Mouse (Mus musculus): Measurements from ENCODE around the gene Gab2. TPM values are rescaled to one million over a fixed set of nuclear protein-coding genes. Genes with fewer than 3 reads are reported as not detected.

Gene Gab2
- polyA plus RNA-seq, 1 experiment from 2014 or later, result 10.6 TPM

DNA sequence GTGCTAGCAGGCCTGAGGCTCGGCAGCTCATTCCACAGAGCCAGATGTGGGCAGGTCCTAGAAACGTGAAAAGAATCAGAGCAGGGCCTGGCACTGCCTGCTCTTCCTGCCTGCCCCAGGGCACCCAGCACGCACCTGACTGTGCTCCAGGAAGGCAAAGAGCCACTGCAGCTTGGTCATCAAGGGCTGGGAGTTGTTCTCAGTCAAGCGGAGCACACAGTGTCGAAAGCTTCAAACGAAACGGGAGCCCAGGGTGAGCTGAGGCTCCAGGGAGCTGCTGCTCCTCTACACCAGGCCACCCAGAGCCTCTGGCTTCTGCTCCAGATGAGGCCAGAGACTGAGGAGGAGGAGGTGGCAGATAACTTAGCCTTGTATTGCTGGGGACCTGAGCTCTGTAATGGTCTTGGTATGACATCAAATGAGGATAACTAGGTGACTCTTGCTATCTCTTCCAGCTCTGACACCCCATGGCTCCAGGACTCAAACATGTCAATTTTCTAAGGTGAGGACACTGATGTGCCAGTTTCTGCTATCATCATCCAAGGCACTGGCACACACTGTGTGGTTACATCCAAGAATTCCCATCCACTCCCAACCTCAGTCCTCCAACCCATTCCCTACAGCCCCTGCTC is 232.1 kb downstream of the Gab2 start:
- H3K9me3 ChIP-seq, result no peaks in the 10 kb centered on the region
- no peak for DNase-seq (ENCODE audit: low spot score)
- H3K36me3 ChIP-seq, result peaks cover 58% of the 10 kb centered on the region
- no peak overlapping the region for H3K4me3 ChIP-seq
- H3K4me1 ChIP-seq (replicated peaks), result no peaks in the 10 kb centered on the region
- no peaks in the 10 kb centered on the region for H3K27me3 ChIP-seq (ENCODE audit: insufficient read depth, poor library complexity, severe bottlenecking)
- WGBS, result 77% methylated on average over 7 of the region's 7 CpGs
- H3K27ac ChIP-seq, result no peak overlapping the region

- WGBS, result 88% methylated on average over 5 of the region's 5 CpGs
Observed at GRCm38 (mm10) chr7:97314646-97315045, 233.3 kb downstream of the Gab2 start.

GRCm38 (mm10) chr7:97315656-97316055 is 234.3 kb downstream of the Gab2 start:
- H3K36me3 ChIP-seq, result peaks cover 42% of the 10 kb centered on the region
- no peak overlapping the region for H3K4me3 ChIP-seq
- no peak overlapping the region for H3K27ac ChIP-seq
- H3K27me3 ChIP-seq (ENCODE audit: insufficient read depth, poor library complexity, severe bottlenecking), result no peaks in the 10 kb centered on the region
- no peaks in the 10 kb centered on the region for H3K4me1 ChIP-seq (replicated peaks)
- no peaks in the 10 kb centered on the region for H3K9me3 ChIP-seq
- no peak for DNase-seq (ENCODE audit: low spot score)
- 84% methylated on average over 6 of the region's 6 CpGs for WGBS

More at GRCm38 (mm10) chr7:97314646-97315045, 233.3 kb downstream of the Gab2 start:
- no peak for DNase-seq (ENCODE audit: low spot score)
- Histone ChIP-seq H3K9me3 (no peaks in the 10 kb centered on the region), H3K4me3 (no peak overlapping the region), H3K36me3 (peaks cover 51% of the 10 kb centered on the region), H3K27me3 (ENCODE audit: insufficient read depth, poor library complexity, severe bottlenecking) (no peaks in the 10 kb centered on the region), H3K27ac (no peak overlapping the region), H3K4me1 (replicated peaks) (no peaks in the 10 kb centered on the region)

DNA sequence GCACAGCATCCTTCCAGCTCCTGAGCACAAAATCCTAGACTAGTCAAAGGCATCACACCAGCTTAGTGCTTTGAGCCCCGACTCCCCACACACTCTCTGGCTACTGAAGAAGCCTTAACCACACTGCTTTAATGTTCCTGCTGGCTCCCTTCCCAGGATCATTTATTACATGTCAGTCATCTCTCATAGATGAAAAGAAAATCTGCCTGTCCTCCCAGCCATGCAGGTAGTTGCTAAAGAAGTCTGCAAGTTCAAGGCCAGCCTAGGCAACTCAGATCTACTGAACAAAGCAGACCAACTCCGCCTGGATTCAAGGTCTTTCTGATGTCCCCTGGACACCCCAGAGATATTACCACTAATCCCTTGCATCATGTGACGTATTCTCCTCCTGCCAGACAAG is 236.3 kb downstream of the Gab2 start:
- Histone ChIP-seq H3K4me3 (no peak overlapping the region), H3K36me3 (peaks cover 21% of the 10 kb centered on the region), H3K4me1 (replicated peaks) (no peaks in the 10 kb centered on the region), H3K27ac (no peak overlapping the region), H3K27me3 (ENCODE audit: insufficient read depth, poor library complexity, severe bottlenecking) (no peaks in the 10 kb centered on the region), H3K9me3 (no peaks in the 10 kb centered on the region)
- DNase-seq (ENCODE audit: low spot score), result no peak
- WGBS, result 91% methylated on average over 3 of the region's 3 CpGs

DNA sequence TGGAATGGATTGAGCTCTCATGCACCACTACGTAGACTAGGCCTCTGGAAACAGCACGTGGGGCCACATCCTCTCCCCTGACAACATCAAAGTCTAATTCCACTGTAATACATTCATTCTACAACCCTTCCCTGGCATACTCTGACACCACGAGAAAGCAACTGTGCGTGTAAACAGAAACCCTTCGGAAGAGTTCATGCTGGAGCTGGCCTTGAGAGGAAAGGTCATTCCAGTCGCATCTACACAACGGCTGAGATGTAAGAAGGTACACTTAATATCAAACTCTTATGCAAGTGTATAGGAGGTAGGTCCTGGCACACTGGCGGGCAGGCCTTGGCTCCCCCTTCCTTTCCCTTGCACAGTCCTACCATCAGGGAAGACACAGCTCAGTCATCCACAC is 243.0 kb downstream of the Gab2 start:
- Histone ChIP-seq H3K27me3 (ENCODE audit: insufficient read depth, poor library complexity, severe bottlenecking) (peaks cover 47% of the 10 kb centered on the region), H3K36me3 (peaks cover 8% of the 10 kb centered on the region; the same call in 1 of the 2 replicates), H3K4me1 (replicated peaks) (peaks cover 17% of the 10 kb centered on the region), H3K27ac (no peak overlapping the region), H3K4me3 (no peak overlapping the region), H3K9me3 (no peaks in the 10 kb centered on the region)
- WGBS, result 91% methylated on average over 8 of the region's 8 CpGs
- no peak for DNase-seq (ENCODE audit: low spot score)

DNA sequence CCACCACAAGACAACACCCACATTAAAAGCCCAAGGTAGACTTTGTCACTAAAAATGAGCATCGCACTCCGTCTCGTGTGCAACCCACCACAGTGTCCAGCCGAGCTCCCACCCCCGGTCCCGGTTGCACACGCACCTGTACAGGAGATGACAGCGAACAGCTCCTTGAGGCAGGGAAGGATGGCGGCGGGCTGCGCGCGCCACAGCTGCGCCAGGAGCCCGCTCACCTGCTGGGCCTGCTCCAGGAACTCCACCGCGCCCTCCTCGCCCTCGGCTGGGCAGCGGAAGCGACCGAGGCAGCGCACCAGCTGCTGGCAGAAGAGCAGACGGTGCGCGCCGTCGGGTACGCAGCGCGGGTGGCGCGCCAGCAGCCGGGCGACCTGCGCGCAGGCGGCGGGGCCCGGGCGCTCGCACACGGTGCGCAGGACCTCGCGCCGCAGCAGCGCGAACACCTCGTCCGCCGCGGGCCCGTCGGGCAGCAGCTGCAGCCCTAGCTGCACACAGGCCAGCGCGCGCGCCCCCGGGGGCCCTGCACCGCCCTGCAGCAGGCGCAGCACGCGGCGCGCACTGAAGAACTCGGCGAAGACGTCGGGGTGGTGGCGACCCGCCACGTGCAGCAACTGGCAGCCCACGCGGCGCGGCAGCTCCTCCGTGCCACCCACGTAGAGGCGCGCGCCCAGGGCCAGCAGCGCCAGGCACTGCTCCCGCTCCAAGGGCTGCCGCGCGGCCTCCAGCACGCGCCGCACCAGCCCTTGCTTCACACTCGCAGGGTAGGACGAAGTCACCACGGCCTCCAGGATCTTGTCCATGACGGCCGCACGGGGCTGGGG is 244.0 kb downstream of the Gab2 start:
- peak overlapping the region; percentile 29; the same call in 1 of the 2 replicates for H3K27ac ChIP-seq
- peaks cover 7% of the 10 kb centered on the region; the same call in 1 of the 2 replicates for H3K36me3 ChIP-seq
- DNase-seq (ENCODE audit: low spot score), result peak; percentile 18
- peaks cover 23% of the 10 kb centered on the region for H3K4me1 ChIP-seq (replicated peaks)
- WGBS, result 13% methylated on average over 92 of the region's 96 CpGs
- H3K4me3 ChIP-seq, result peak overlapping the region; percentile 46
- no peaks in the 10 kb centered on the region for H3K9me3 ChIP-seq
- peaks cover 52% of the 10 kb centered on the region for H3K27me3 ChIP-seq (ENCODE audit: insufficient read depth, poor library complexity, severe bottlenecking)

DNA sequence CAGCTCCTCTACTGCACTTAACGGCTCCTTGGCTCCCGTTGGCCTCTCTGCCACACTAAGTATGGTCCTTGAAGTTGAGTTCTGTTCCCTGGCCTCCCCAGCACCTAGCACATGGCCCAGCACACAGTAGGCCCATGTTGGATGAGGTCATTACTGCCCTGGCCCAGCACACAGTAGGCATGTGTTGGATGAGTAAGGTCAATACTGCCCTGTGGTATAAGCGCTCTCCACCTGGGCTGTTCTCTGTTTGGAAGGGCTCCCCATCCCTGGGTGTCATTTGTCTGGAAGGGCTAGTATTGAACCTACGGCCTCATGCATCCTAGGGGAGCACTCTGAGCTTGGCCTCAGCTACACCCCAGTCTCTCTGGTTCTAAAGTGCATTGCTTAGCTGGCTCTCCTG is 246.0 kb downstream of the Gab2 start:
- H3K36me3 ChIP-seq, result peaks cover 7% of the 10 kb centered on the region; the same call in 1 of the 2 replicates
- 90% methylated on average over 4 of the region's 4 CpGs for WGBS
- DNase-seq (ENCODE audit: low spot score), result no peak
- no peak overlapping the region for H3K27ac ChIP-seq
- no peak overlapping the region for H3K4me3 ChIP-seq
- peaks cover 52% of the 10 kb centered on the region for H3K27me3 ChIP-seq (ENCODE audit: insufficient read depth, poor library complexity, severe bottlenecking)
- H3K9me3 ChIP-seq, result no peaks in the 10 kb centered on the region
- peaks cover 41% of the 10 kb centered on the region for H3K4me1 ChIP-seq (replicated peaks)

- WGBS, result 71% methylated on average over 13 of the region's 13 CpGs
- peaks cover 53% of the 10 kb centered on the region for H3K4me1 ChIP-seq (replicated peaks)
- 0 out of 2 replicates have a peak overlapping the region, but pooled peaks have one; percentile 19 for H3K27ac ChIP-seq
- H3K9me3 ChIP-seq, result no peaks in the 10 kb centered on the region
- DNase-seq (ENCODE audit: low spot score), result no peak
- no peak overlapping the region for H3K4me3 ChIP-seq
- H3K36me3 ChIP-seq, result peaks cover 2% of the 10 kb centered on the region; the same call in 1 of the 2 replicates
- H3K27me3 ChIP-seq (ENCODE audit: insufficient read depth, poor library complexity, severe bottlenecking), result peaks cover 46% of the 10 kb centered on the region
Observed at GRCm38 (mm10) chr7:97328891-97329588, 247.7 kb downstream of the Gab2 start.

DNA sequence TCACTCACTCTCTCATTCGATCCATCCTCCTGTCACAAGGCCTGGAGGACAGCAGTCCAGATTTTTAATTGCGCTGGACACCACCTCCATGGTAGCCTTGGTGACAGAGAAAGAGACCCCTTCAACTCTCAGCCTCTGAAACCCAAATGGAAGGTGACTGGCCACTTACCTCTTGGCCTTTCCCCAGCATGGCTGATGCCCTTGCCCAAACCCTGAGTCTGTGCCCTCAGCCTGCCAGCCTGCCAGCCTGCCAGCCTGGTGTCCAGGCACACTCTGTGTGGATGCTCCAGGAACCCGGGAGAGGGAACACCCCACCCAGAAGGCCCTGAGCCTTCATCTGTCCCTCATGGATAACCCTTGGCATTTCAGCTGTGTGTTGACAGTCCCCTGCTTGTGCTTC is 248.3 kb downstream of the Gab2 start:
- no peaks in the 10 kb centered on the region for H3K36me3 ChIP-seq
- no peaks in the 10 kb centered on the region for H3K9me3 ChIP-seq
- H3K4me3 ChIP-seq, result no peak overlapping the region
- 85% methylated on average over 3 of the region's 3 CpGs for WGBS
- no peak overlapping the region for H3K27ac ChIP-seq
- DNase-seq (ENCODE audit: low spot score), result no peak
- H3K4me1 ChIP-seq (replicated peaks), result peaks cover 53% of the 10 kb centered on the region
- H3K27me3 ChIP-seq (ENCODE audit: insufficient read depth, poor library complexity, severe bottlenecking), result peaks cover 42% of the 10 kb centered on the region

- Histone ChIP-seq H3K27ac (peak overlapping the region; percentile 90), H3K36me3 (no peaks in the 10 kb centered on the region), H3K27me3 (ENCODE audit: insufficient read depth, poor library complexity, severe bottlenecking) (peaks cover 28% of the 10 kb centered on the region), H3K9me3 (no peaks in the 10 kb centered on the region), H3K4me1 (replicated peaks) (peaks cover 43% of the 10 kb centered on the region), H3K4me3 (peak overlapping the region; percentile 83)
- 70% methylated on average over 11 of the region's 11 CpGs for whole genome bisulfite sequencing
- no peak for DNase-seq (ENCODE audit: low spot score)
Observed at GRCm38 (mm10) chr7:97330931-97331645, 249.7 kb downstream of the Gab2 start.

DNA sequence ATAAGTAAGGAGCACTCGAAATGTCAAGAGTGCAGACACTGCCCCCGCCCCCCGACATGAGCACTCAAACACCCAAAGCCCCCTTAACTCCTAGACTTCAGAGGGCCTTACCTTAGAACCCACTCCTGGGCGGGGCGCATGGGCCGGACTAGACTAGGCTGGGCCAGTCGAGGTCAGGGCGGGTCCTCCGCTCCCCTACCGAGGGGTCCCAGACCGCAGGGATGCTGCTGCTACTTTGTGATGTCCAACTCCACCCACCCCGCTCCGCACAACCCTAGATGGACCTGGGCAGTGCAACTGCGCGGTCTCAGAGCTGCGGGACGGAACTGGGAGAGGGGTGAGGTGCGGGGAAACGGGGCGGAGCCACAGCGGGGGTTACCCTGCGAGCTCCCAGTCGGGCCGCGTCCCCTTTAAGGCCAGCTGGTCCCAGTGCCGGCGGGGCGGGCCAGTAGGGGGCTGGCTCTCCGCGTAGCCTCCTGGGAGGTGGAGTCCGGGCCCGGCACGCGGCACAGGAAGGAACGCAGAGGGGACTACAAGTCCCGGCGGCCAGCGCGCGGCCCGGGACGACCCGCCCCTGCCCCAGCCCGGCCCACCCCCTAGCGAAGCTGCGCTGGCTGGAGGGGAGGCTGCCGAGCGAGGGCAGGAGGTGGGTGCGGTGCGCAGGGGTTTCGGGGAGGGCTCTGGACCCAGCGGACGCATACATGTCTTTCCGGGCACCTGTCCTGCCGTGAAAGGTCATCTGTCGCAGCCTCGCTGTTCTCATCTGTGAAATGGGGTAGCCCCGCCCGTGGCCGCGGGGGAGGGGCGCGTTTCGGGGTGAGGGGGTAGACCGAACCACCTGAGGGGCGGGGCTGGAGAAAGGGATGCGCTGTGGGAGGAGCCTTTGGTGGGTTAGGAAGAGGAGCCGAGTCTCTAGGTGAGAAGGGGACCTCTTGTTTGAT is 250.6 kb downstream of the Gab2 start, which contains the start of the genes Usp35 and Kctd21:
Usp35 (minus strand) TSS at position 295 of the 941 bp plus-strand sequence.
Kctd21 (plus strand) TSS at position 602 of the 941 bp plus-strand sequence.
- 1% methylated on average over 68 of the region's 68 CpGs for WGBS
- peak within 1 kb of the TSS; percentile 83 for H3K4me3 ChIP-seq
- H3K36me3 ChIP-seq, result no peaks in the 10 kb centered on the region
- peak; percentile 96 for DNase-seq (ENCODE audit: low spot score)
- H3K4me1 ChIP-seq (replicated peaks), result peaks cover 43% of the 10 kb centered on the region
- H3K27me3 ChIP-seq (ENCODE audit: insufficient read depth, poor library complexity, severe bottlenecking), result peaks cover 18% of the 10 kb centered on the region
- peak within 1 kb of the TSS; percentile 90 for H3K27ac ChIP-seq
- no peaks in the 10 kb centered on the region for H3K9me3 ChIP-seq

All from hindbrain, embryonic 10.5 days (tissue).